Mouse (Mus musculus): ENCODE measurements around the gene A430033K04Rik. TPM values are rescaled to one million over a fixed set of nuclear protein-coding genes. Genes with fewer than 3 reads are reported as not detected.

Gene A430033K04Rik
- 10 to 100 TPM; 11.5 to 12.3 TPM for total RNA-seq (2021)
- long read RNA-seq, experiment 1, transcript A430033K04Rik-202 (4 exons, 3,038 nt), result major isoform, 7 of 8 reads
- long read RNA-seq, experiment 1, partial matches to known transcripts, result 0 of 8 reads
- long read RNA-seq, experiment 1, other reads (novel, unspliced or antisense), result 1 of 8 reads
- long read RNA-seq, experiment 2, transcript A430033K04Rik-202 (4 exons, 3,038 nt), result major isoform, 9 of 10 reads
- long read RNA-seq, experiment 2, partial matches to known transcripts, result 0 of 10 reads
- long read RNA-seq, experiment 2, other reads (novel, unspliced or antisense), result 1 of 10 reads

DNA sequence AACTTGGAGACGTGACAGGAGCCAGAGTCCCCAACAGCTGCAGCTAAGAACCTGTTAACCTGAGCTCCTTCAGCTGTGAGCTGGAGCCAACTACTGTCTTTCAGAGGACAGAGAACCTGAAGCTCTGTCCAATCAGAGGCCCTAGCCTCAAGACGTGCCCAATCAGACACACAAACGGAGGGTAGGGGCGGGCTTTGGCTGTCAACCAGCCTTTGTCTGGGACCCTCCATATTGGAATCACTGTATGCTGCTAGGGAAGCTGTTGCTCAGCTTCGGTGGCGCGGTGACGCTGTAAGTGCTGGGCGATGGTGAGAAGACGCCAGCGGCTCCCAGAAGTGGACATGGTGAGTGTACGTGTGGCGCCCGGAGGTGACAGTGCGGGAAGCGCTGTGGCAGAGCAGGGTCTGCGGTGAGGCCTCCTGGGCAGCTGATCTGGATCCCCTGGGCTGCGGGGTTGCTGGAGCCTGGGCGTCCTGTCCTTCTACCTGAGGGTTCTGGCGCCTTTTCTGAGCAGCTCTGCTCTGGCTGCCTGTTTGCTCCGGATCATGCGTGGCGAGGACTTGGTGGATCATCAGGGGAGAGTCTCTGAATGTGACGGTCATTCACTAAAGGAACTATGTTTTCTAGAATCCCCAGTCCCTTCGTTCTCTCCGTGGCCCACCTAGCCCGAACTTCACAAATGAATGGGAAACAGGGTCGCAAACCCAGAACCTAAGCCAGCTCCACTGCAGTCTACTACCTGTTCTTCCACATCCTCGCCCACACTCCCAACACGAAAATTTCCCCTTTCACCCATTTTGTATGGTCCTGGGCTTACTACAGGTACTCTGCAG, at the start of gene A430033K04Rik:
Gene A430033K04Rik (plus strand): TSS at position 215 of the 833 bp plus-strand sequence.
- intact Hi-C loops (cut with DNase I), result no loop called here
- peak; percentile 95 to 98 for DNase-seq (ENCODE audit: low spot score in 2 of 2)

- DNase-seq (ENCODE audit: low spot score in 2 of 2), result no peak
- intact Hi-C loops (cut with DNase I), result no loop called here
Measured at GRCm38 (mm10) chr5:138587396-138587795, 35.3 kb upstream of the A430033K04Rik start.

GRCm38 (mm10) chr5:138618353-138618752, 4.3 kb upstream of the A430033K04Rik start:
- intact Hi-C loops (cut with DNase I), result no loop called here
- no peak for DNase-seq (ENCODE audit: low spot score in 2 of 2)

- intact Hi-C loops (cut with DNase I), result no loop called here
- peak; percentile 97 to 98 for DNase-seq (ENCODE audit: low spot score in 2 of 2)
Measured at GRCm38 (mm10) chr5:138619211-138620128, 3.2 kb upstream of the A430033K04Rik start, which contains the start of gene Zfp68. Gene Zfp68, minus strand, starts transcription at chr5:138619761.

DNA sequence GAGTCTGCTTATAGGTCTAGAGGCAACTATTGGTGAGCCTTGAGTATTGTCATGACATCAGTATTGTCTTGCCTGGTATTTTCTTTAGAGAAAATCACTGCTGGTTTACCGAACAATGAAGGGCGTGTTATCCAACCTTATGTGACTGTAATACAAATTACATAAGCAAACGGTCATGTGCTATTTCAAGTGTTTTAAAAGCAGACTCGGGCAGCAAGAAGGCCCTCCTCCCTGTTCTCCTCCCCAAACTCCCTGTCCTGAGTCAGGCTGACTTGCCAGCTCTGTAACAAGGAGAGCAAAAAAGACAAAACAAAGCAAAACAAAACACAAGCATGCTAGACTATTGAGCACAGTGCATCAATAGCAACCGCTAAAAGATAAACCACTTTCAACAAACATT, 1.8 kb upstream of the A430033K04Rik start:
- intact Hi-C loops (cut with DNase I), result no loop called here
- no peak for DNase-seq (ENCODE audit: low spot score in 2 of 2)

DNA sequence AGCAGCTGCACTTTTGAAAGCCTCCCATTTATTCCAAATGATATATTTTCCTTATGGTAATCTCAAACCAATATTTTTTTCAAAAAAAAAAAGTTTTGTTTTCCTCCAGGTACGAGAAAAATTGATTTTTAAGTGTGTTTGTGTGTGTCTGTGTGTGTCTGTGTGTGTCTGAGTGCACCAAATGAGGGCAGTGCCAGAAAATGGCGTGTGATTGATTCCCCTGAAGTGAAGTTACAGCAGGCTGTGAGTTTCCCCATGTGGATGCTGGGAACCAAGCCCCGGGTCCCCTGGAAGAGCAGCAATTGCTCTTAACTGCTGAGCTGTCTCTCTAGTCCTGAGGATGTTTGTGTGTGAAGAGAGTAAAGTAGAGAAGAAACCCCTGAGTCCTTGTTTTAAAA, 818 bp downstream of the A430033K04Rik start:
- no peak for DNase-seq (ENCODE audit: low spot score in 2 of 2)
- intact Hi-C loops (cut with DNase I), result no loop called here

GRCm38 (mm10) chr5:138636486-138636885, 13.8 kb downstream of the A430033K04Rik start:
- intact Hi-C loops (cut with DNase I), result no loop called here
- DNase-seq (ENCODE audit: low spot score in 2 of 2), result no peak

DNA sequence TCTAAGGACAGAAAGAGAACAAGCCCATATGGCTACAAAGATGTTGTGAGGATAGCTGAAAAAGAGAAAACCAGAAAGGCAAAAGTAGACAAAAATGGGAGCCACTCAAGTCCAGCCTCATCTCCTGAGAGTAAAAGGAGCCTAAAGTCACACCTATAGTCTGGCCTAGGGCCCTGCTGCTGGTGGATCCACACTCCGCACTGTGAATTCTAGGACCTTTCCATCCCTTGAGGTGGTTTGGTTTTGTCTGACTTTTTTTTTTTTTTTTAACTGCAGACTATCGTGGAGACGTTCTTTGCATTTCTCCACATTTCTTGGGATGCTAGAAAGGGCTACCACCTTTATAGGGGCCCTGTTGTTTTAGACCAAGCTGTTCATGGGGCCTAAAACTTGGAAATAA, 18.4 kb downstream of the A430033K04Rik start:
- intact Hi-C loops (cut with DNase I), result no loop called here
- DNase-seq (ENCODE audit: low spot score in 2 of 2), result no peak

DNA sequence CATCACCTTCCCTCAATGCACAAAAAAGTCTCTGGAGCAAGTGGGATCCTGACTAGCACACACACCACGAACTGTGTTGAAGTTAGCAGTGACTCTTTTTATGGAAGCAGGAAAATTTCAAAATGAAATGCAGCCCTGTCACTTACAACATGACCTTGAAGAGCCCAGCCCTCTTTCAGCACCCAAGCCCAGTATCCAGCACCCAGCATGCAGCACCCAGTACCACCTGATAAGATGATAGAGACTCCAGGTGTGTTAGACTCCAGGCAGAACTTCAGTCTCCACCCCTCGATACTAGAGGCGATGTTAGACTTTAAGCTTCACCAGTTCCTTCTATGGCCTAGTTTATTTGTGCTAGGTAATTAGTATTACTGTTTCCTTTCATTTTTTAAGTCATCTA, 19.1 kb downstream of the A430033K04Rik start:
- DNase-seq (ENCODE audit: low spot score in 2 of 2), result no peak
- intact Hi-C loops (cut with DNase I), result no loop called here

DNA sequence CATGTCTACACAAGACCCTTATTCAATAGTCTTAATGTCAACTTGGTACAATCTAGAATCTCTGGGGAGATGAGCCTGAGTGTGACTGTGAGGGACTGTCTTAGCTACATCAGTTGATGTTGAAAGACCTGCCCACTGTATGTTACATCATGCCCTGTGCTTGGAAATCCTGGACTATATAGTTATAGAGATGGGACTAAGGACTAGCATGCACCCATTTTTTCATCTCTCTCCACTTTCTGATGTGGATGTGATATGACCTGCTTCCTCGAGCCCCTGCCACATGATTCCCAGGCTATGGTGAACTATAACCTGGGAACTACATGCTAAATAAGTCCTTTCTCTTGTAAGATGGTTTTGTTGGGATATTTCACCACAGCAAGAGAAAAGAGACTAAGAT, 30.3 kb downstream of the A430033K04Rik start:
- intact Hi-C loops (cut with DNase I), result no loop called here
- DNase-seq (ENCODE audit: low spot score in 2 of 2), result no peak

- intact Hi-C loops (cut with DNase I), result no loop called here
- peak; percentile 52 to 70 for DNase-seq (ENCODE audit: low spot score in 2 of 2)
Measured at GRCm38 (mm10) chr5:138656477-138657156, 34.0 kb downstream of the A430033K04Rik start.

DNA sequence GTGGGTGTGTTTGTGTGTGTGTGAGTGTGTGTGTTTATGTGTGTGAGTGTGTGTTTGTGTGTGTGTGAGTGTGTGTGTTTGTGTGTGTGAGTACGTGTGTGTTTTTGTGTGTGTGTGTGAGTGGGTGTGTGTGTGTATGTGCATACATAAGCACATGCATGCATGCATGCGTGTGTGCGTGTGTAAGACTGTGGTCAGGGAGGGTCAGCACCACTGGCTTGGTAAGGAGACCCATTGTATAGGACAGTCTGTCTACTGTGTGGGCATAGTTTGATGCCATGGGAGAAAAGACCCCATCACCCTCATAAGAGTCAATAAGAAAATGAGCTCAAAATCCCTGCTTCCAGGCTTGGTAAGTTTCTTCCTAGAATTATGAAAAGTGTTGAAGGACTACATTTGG, 34.7 kb downstream of the A430033K04Rik start:
- no peak for DNase-seq (ENCODE audit: low spot score in 2 of 2)
- intact Hi-C loops (cut with DNase I), result no loop called here

- intact Hi-C loops (cut with DNase I), result no loop called here
- peak; percentile 58 to 64 for DNase-seq (ENCODE audit: low spot score in 2 of 2)
Measured at GRCm38 (mm10) chr5:138657854-138658253, 35.2 kb downstream of the A430033K04Rik start.

- peak; percentile 20 to 53 for DNase-seq (ENCODE audit: low spot score in 2 of 2)
- intact Hi-C loops (cut with DNase I), result no loop called here
Measured at GRCm38 (mm10) chr5:138658922-138659321, 36.3 kb downstream of the A430033K04Rik start.

- DNase-seq (ENCODE audit: low spot score in 2 of 2), result no peak
- intact Hi-C loops (cut with DNase I), result no loop called here
Measured at GRCm38 (mm10) chr5:138683023-138683766, 60.5 kb downstream of the A430033K04Rik start.

- intact Hi-C loops (cut with DNase I), result no loop called here
- DNase-seq (ENCODE audit: low spot score in 2 of 2), result no peak
Measured at GRCm38 (mm10) chr5:138683821-138684220, 61.2 kb downstream of the A430033K04Rik start.

DNA sequence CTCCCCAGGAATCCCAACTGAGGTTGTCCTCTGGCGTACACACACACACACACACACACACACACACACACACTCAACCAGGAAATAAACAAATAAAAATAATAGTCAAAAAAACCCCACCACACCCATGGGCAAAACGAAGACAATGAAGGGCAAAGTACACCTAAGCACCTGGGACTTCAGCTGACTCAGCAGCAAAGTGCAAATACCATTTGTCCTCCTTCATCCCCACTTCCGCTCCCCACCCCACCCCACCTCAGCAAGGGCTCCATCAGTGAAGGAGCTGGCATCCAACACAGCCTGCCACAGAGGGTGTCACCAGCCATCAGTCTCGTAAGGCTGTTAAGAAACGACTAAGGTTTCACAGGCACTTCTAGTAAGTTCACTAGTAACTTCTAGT, 64.8 kb downstream of the A430033K04Rik start:
- intact Hi-C loops (cut with DNase I), result no loop called here
- no peak for DNase-seq (ENCODE audit: low spot score in 2 of 2)

GRCm38 (mm10) chr5:138689254-138689653, 66.6 kb downstream of the A430033K04Rik start:
- DNase-seq (ENCODE audit: low spot score in 2 of 2), result no peak
- intact Hi-C loops (cut with DNase I), result no loop called here

Measured in left cerebral cortex, postnatal 14 days (tissue).